Mouse (Mus musculus) liver, adult 2 months (tissue): ENCODE data around the gene Spats2l. TPM values are rescaled to one million over a fixed set of nuclear protein-coding genes. Genes with fewer than 3 reads are reported as not detected.

Source experiments
- DNase-seq: peaks from one replicate; pipeline ENCODE4 v3.0.0-alpha.2; 2011; ENCODE audit warnings: low read depth, low spot score; ENCODE audit errors: extremely low read depth
- H3K27ac ChIP-seq: fragments of 200-500 bp; replicated peaks from 2 replicates; pipeline ENCODE4 v1.5.1; 2012; ENCODE audit warnings: low read depth, mild to moderate bottlenecking, control low read depth, inconsistent platforms, low read length; ENCODE audit not compliant: insufficient read depth
- H3K27me3 ChIP-seq: fragments of 200-500 bp; 2 replicates; pipeline ENCODE4 v1.6.1; 2012; ENCODE audit warnings: mild to moderate bottlenecking, moderate library complexity, low read length, inconsistent platforms; ENCODE audit not compliant: control insufficient read depth, insufficient read depth
- H3K36me3 ChIP-seq: fragments of 200-500 bp; 2 replicates; pipeline ENCODE4 v1.6.1; 2012; ENCODE audit warnings: low read length, inconsistent platforms; ENCODE audit not compliant: control insufficient read depth, insufficient read depth
- H3K4me1 ChIP-seq: fragments of 200-500 bp; 2 replicates; pipeline ENCODE4 v1.6.1; 2011; ENCODE audit warnings: low read length; ENCODE audit not compliant: control insufficient read depth, insufficient read depth
- H3K4me3 ChIP-seq: fragments of 200-500 bp; 2 replicates; pipeline ENCODE4 v1.5.1; 2011; ENCODE audit warnings: low read depth, mild to moderate bottlenecking, control low read depth, low read length, moderate library complexity; ENCODE audit not compliant: insufficient read depth
- H3K79me2 ChIP-seq: fragments of 200-500 bp; 2 replicates; pipeline ENCODE4 v1.6.1; 2012; ENCODE audit warnings: inconsistent platforms, mild to moderate bottlenecking, low read length, moderate library complexity; ENCODE audit not compliant: control insufficient read depth, insufficient read depth
- H3K9ac ChIP-seq: fragments of 200-500 bp; 2 replicates; pipeline ENCODE4 v1.6.1; 2012; ENCODE audit warnings: low read depth, mild to moderate bottlenecking, control low read depth, inconsistent platforms, low read length
- CTCF ChIP-seq: fragments of 200-500 bp; IDR thresholded peaks from 2 replicates; pipeline ENCODE4 v1.5.1; 2011; ENCODE audit warnings: low read depth, low read length, control low read depth
- POLR2A ChIP-seq: fragments of 200-500 bp; IDR thresholded peaks from 2 replicates; pipeline ENCODE4 v1.6.1; 2011; ENCODE audit warnings: low read length, control low read depth; ENCODE audit not compliant: insufficient read depth; ENCODE audit errors: extremely low read depth
- WGBS: fragments of 180-500 bp; shearing (Covaris S2); methylation state at CpG from one replicate; pipeline ENCODE4 v1.1.7; 2018; 5-methylcytosine and 5-hydroxymethylcytosine counted together
- polyA plus RNA-seq: library from polyadenylated mRNA; depleted of rRNA; stranded (reverse); fragments of >200 nt; gene quantifications from 2 replicates; pipeline ENCODE4 v1.2.3, GENCODE M21; 2012; rRNA removed
- total RNA-seq: library from RNA; depleted of rRNA; stranded (reverse); fragments of >200 nt; gene quantifications from 2 replicates; pipeline ENCODE4 v1.2.3, GENCODE M21; 2014; rRNA removed

Gene Spats2l
- total RNA-seq = 0.67 and 1.3 TPM in 2 replicates
- 0.12 and 0.35 TPM in 2 replicates for polyA plus RNA-seq

GRCm38 (mm10) chr1:57774001-57774667 is at the start of gene Spats2l:
Spats2l (plus strand) TSS chr1:57774162.
- peaks cover 6% of the 10 kb centered on the region; the same call in 1 of the 2 replicates for H3K4me1 ChIP-seq
- H3K4me3 ChIP-seq = peak within 1 kb of the TSS; percentile 71
- peak; percentile 3 for DNase-seq
- peak within 1 kb of the TSS; percentile 78 for H3K9ac ChIP-seq
- peaks cover 4% of the 10 kb centered on the region; the same call in 1 of the 2 replicates for H3K27me3 ChIP-seq
- TF ChIP-seq CTCF = 0 out of 2 replicates have a peak, but pooled peaks have one; percentile 16
- no peak for TF ChIP-seq POLR2A
- WGBS = 3% methylated on average over 22 of the region's 22 CpGs
- peak within 1 kb of the TSS; percentile 19 for H3K27ac ChIP-seq
- H3K79me2 ChIP-seq = no peaks in the 10 kb centered on the region
- H3K36me3 ChIP-seq = no peaks in the 10 kb centered on the region

- no peaks in the 10 kb centered on the region for H3K79me2 ChIP-seq
- H3K27me3 ChIP-seq = no peaks in the 10 kb centered on the region; the same call in 1 of the 2 replicates
- H3K27ac ChIP-seq = no peak overlapping the region
- TF ChIP-seq CTCF = no peak
- no peak for TF ChIP-seq POLR2A
- 33% methylated on average over 5 of the region's 5 CpGs for WGBS
- H3K4me3 ChIP-seq = no peak overlapping the region
- H3K9ac ChIP-seq = no peak overlapping the region
- H3K4me1 ChIP-seq = no peaks in the 10 kb centered on the region
- DNase-seq = peak; percentile 69
- H3K36me3 ChIP-seq = no peaks in the 10 kb centered on the region
These were observed 48.7 kb upstream of the Spats2l start for GRCm38 (mm10) chr1:57725268-57725667.

- H3K4me3 ChIP-seq = no peak overlapping the region
- H3K27me3 ChIP-seq = no peaks in the 10 kb centered on the region
- no peaks in the 10 kb centered on the region for H3K36me3 ChIP-seq
- H3K9ac ChIP-seq = no peak overlapping the region
- no peak overlapping the region for H3K27ac ChIP-seq
- whole genome bisulfite sequencing = 79% methylated on average over 4 of the region's 4 CpGs
- TF ChIP-seq POLR2A (no peak), CTCF (no peak)
- H3K79me2 ChIP-seq = no peaks in the 10 kb centered on the region
- DNase-seq = no peak
- H3K4me1 ChIP-seq = no peaks in the 10 kb centered on the region
These were observed 38.1 kb upstream of the Spats2l start for GRCm38 (mm10) chr1:57735877-57736276.

- Histone ChIP-seq H3K4me1 (no peaks in the 10 kb centered on the region; the same call in 1 of the 2 replicates), H3K36me3 (no peaks in the 10 kb centered on the region), H3K9ac (no peak overlapping the region), H3K27me3 (no peaks in the 10 kb centered on the region), H3K79me2 (no peaks in the 10 kb centered on the region), H3K27ac (no peak overlapping the region), H3K4me3 (no peak overlapping the region)
- no peak for TF ChIP-seq CTCF
- TF ChIP-seq POLR2A = no peak
- no peak for DNase-seq
- 69% methylated on average over 8 of the region's 8 CpGs for WGBS
These were observed 32.2 kb upstream of the Spats2l start for GRCm38 (mm10) chr1:57741740-57742139.

GRCm38 (mm10) chr1:57742266-57742665 is 31.7 kb upstream of the Spats2l start:
- H3K9ac ChIP-seq = no peak overlapping the region
- 42% methylated on average over 2 of the region's 2 CpGs for WGBS
- H3K79me2 ChIP-seq = no peaks in the 10 kb centered on the region
- DNase-seq = peak; percentile 65
- no peaks in the 10 kb centered on the region for H3K36me3 ChIP-seq
- TF ChIP-seq CTCF (no peak), POLR2A (no peak)
- H3K27me3 ChIP-seq = no peaks in the 10 kb centered on the region
- H3K4me1 ChIP-seq = no peaks in the 10 kb centered on the region; the same call in 1 of the 2 replicates
- no peak overlapping the region for H3K4me3 ChIP-seq
- H3K27ac ChIP-seq = no peak overlapping the region

- no peaks in the 10 kb centered on the region for H3K4me1 ChIP-seq
- no peak overlapping the region for H3K27ac ChIP-seq
- no peak for TF ChIP-seq CTCF
- TF ChIP-seq POLR2A = no peak
- H3K79me2 ChIP-seq = no peaks in the 10 kb centered on the region
- no peaks in the 10 kb centered on the region for H3K27me3 ChIP-seq
- DNase-seq = no peak
- H3K9ac ChIP-seq = no peak overlapping the region
- no peak overlapping the region for H3K4me3 ChIP-seq
- WGBS = 79% methylated on average over 3 of the region's 3 CpGs
- no peaks in the 10 kb centered on the region for H3K36me3 ChIP-seq
These were observed 22.2 kb upstream of the Spats2l start for GRCm38 (mm10) chr1:57751781-57752180.
